Mouse (Mus musculus) liver, postnatal 0 days (tissue): Measurements from ENCODE around the gene Kcng4.

Experiments used
- CTCF ChIP-seq: sonication (generic); IDR thresholded peaks from 2 replicates; pipeline ENCODE4 v1.5.1; 2016; ENCODE audit warnings: antibody characterized with exemption, low read depth
- EP300 ChIP-seq: IDR thresholded peaks from 2 replicates; pipeline ENCODE4 v1.6.1; 2016; ENCODE audit warnings: antibody characterized with exemption, low read depth, mild to moderate bottlenecking

GRCm38 (mm10) chr8:119606224-119606623 lies 29.3 kb downstream of the Kcng4 start:
- TF ChIP-seq CTCF (peak; percentile 30; the same call in 1 of the 2 replicates), EP300 (no peak)
